Mouse (Mus musculus) ZHBTc4 (cell line): ENCODE results near the gene Ptbp1.

Experiments used
- DNase-seq: peaks from one replicate; pipeline ENCODE4 v3.0.0-alpha.2; 2011; ENCODE audit warnings: low read depth, low spot score

The Ptbp1 gene

DNA sequence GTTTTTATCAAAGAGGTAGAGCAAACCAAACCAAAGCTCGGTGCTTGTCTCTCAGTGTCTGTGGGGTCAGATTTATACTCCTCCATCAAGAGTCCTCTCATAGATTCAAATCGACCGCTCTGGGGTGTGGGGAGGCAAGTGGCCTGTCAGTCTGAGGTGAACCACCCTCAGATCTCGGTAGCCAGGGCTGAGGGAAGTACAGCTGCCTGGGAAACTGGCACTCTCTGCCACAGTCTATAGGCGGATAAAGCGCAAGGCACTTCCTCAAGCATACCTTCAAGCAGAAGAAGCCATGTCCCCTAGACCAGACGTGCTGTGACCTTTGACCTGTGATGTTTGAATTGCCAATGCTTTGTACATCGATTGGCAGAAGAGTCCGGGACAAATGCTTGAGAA, 21.4 kb upstream of the Ptbp1 start:
- no peak for DNase-seq

DNA sequence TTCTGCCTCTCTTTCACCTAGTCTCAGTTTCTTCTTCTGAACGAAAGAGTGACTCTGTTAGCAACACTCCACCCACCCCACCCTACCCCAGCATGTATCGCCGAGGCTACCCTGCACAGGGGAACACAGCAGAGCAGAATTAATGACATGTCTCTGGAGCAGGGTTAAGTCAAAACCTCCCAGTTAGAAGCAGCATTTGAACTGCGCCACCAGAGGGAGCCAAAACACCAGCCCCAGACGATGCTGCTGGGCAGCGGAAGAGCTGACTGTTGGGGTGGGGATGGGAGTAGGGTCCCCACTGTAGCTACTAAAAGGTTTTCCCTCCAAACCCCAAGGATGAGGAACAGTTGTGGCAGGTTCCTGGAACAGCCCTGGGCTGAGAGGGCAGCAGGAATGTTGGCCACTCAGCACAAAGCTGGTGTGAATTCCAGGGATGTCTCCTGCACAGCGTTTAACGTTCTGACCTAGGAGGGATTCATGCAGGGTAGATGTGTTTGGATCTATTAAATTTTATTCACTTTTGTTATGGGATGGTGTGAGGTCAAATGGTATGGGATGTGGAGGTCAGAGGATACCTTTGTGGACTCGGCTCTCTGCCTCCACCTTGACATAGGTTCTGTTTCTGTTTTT, 19.3 kb upstream of the Ptbp1 start:
- DNase-seq: peak; percentile 72

- peak; percentile 74 for DNase-seq
Measured at GRCm38 (mm10) chr10:79836918-79837317, 17.3 kb upstream of the Ptbp1 start.

DNA sequence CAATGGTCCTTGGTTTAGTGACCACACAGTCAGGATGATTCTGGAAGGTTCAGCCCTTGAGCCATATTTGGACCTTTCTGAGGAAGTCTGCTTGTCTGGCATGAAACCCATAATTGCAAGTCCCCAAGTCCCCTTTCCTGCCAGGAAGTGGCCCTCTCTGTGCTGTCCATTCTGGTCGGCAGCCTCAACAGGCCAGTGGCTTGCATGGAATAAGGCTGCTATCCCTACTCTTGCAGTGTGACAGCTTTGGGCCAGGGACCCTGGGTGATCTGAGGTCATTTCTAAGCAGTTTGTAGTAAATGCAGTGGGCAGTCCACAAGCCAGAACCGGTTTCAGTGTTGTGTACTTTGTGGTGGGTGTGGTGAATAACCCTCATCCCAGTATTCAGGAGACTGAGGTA, 16.1 kb upstream of the Ptbp1 start:
- DNase-seq: no peak

DNA sequence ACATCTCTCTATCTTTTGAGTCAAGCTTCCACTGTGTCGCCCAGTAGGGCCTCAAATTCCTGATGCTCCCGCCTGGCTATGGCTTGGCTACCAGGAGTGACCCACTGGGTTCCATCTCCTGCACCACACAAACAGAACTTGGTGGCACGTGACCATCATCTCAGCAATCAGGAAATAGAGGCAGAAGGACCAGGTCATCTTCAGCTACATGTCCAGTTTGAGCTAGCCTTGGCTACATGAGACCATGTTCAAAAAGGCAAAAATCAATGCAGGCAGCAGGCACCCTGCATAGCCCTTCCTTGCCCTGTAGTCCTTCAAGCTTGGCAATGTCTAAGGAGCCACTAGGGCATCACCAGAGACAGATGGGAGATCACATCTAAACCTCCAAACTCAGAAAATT, 14.1 kb upstream of the Ptbp1 start:
- no peak for DNase-seq

DNA sequence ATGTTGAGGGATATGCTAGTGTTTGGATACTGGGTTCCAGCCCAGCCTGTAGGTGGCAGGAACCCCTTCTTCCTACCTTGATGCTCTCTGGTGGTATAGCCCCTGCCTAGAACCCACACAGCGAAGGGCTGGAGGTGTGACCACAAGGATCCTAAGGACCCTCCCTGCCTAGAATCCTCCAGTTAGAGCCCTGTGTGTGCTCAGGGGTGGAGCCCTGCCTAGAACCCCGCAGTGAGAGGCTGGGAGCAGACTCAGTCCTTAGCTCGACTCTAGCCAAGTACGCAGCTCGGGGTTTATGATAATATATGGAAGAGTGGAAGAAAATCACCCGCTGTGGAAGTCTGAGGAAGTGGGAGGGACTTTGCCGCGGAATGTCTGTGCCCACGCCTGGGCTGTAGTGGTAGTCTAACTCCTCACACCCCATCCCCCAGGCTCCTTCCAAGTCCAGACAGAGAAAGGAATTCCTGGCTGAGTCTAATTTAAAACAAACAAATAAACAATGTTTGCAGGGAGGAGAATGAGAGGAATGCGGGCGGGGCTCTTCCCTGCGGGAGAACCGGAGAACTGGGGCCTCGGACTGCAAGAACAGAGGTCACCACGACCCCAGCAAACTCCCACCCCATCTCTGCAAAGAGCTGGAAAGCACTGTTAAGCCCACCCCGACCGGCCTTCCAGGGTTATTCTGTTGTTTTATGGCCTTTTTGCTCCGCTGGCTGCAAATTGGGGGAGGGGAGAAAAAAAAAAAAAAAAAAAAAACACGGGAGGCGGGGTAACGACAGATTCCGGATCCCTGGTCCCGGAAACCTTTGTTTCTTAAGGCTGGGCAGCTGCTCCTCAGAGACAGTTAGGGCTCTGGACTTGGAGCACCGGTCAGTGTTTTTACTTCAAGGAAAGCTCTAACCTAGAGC, 13.3 kb upstream of the Ptbp1 start:
- DNase-seq: peak; percentile 97

DNA sequence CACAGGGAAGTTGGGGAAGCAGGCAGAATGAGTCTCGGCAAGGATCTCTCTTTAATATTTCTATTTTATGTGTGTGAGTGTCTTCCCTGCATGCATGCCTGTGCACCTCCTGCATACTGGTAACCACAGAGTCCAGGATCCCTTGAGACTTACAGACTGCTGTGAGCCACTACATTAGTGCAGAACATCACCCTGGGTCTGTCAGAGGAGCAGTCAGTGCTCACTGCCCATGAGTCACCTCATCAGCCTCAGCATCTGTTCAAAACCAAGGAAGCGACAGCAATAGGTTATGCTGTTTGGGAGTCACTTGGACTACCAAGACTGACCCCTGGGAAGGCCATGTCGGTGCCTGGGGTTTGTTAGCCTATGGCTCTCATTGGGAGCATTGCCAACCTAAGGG, 11.9 kb upstream of the Ptbp1 start:
- no peak for DNase-seq

- no peak for DNase-seq
Measured at GRCm38 (mm10) chr10:79843476-79843875, 10.8 kb upstream of the Ptbp1 start.

DNA sequence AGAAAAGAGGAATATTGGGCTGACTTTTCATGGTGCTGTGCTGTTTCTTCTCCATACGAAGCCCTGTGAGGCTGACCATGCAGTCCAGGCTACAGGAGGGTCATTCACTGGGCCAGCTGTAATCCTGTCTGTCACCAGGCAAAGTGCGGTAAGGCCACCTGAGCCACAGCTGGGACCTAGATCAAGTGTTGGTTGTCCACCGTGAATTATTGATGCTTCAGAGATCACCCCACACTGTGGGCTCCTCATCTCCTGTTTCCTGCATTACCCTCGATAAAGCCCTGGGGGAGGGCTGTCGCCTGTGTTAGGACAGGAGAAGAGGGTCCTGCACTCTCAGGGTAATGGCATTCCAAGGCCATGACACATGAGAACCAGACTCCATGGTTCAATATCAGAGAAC, 7.7 kb upstream of the Ptbp1 start:
- no peak for DNase-seq

DNA sequence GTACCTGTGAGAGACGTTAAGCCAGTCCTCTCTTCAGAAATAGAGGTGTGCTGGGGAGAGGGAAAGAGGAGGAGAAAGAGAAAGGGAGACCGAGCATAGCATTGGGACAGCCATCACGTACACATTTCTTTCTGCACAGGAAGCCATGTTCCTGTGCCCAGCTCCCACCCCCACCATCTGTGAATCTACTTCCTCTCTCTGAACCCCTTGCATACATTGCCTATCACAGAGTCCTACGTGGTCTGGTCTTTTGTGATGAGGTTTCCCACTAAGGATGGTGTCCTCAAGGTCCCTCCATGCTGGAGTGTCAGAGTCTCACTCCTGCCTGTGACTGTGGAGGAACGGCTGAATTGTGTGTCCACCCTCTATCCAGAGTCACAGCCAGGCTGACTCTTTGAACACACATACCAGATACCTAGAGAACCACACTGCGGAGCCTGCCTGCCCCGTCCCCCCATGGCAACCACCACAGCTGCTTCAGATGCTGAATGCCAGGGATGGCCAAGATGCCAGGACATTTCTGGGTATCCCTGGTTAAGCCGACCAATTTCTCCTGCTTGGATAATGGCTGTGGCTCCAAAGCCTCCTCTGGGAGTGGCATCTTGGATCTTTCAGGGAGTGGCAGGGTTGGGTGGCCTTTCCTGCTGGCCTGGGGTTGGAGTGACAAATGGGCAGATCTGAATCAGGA, 4.1 kb upstream of the Ptbp1 start:
- no peak for DNase-seq

- no peak for DNase-seq
Measured at GRCm38 (mm10) chr10:79851653-79852052, 2.6 kb upstream of the Ptbp1 start.

- no peak for DNase-seq
Measured at GRCm38 (mm10) chr10:79852107-79852789, 2.0 kb upstream of the Ptbp1 start.

GRCm38 (mm10) chr10:79852827-79853226, 1.4 kb upstream of the Ptbp1 start:
- no peak for DNase-seq

DNA sequence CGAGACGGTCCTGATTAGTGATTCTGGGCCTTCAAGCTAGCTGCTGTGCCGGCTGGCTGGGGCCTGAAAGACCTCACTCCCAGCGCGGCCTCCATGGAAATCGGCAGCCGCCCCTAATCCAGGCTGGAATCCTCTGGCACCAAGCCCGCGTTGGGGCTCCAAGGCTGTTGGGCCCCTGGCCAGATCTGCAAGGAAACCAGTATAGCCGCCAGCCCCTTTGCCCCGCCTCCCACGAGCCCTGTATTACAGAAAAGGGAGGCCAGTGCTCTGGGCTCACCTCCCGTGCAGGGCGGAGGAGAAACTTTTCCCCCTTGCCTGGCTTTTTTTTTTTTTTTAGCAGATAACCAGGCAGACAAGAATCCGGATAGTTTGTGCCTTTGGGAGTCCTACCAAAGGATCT, 835 bp upstream of the Ptbp1 start:
- DNase-seq: peak; percentile 88

DNA sequence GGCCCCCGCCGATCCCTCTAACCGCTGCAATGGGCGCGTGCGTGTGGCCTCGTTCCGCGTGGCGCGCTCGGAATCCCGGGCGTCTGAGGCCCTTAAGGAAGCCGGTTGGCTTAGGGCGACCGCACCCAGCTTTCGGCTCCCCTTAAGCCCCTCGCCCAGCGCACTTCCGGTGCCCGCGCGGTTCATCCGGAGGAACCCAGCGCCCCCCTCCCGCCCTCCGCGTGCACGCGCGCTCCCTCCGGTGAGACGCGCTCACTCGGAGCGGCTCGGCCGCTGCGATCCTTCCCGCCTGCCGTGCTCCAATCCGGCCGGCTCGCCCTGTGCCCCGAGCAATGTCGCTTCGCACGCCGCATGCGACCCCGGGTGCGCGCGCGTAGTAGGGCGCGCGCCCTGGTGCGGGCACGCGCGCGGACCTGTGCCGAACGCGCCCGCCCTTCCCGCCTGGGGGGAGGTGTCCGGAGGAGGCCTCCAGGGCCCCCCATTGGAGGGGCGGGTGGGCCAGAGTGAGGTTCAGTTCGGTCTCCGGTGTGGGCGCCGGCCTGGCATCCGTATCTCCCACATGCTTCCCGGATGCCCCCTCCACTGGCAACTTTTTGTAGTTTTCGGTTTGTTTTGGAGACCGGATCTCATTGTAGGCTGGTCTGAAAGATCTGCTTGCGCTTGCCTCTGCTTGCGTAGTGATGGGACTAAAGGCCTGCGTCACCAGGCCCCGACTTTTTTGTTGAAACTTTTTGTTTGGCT, 744 bp downstream of the Ptbp1 start:
- DNase-seq: peak; percentile 90

GRCm38 (mm10) chr10:79855558-79856184, 1.4 kb downstream of the Ptbp1 start:
- peak; percentile 79 for DNase-seq

- no peak for DNase-seq
Measured at GRCm38 (mm10) chr10:79856280-79856679, 2.1 kb downstream of the Ptbp1 start.

GRCm38 (mm10) chr10:79856704-79857451, 2.7 kb downstream of the Ptbp1 start:
- DNase-seq: no peak

DNA sequence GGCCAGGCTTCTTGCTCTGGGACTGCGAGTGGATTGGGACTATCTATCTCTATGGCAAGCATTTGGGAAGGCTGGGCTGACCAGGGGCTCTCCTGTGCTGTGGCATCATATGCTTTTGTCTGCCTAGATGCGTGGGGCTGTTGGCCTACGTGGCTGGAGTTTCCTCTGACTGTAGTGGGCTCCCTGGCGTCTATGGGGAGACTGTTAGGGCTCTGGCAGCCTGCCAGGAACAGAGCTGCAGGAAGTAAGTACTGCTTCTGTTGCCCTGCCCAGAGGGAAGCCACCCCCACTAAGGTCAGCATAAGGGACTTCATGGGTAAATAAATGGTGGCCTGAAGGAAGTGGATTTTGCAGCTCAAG, 3.2 kb downstream of the Ptbp1 start:
- DNase-seq: no peak

GRCm38 (mm10) chr10:79857894-79858293, 3.7 kb downstream of the Ptbp1 start:
- no peak for DNase-seq
